ENCODE assay signal across 17 mouse cellular contexts in the genomic region with DNA sequence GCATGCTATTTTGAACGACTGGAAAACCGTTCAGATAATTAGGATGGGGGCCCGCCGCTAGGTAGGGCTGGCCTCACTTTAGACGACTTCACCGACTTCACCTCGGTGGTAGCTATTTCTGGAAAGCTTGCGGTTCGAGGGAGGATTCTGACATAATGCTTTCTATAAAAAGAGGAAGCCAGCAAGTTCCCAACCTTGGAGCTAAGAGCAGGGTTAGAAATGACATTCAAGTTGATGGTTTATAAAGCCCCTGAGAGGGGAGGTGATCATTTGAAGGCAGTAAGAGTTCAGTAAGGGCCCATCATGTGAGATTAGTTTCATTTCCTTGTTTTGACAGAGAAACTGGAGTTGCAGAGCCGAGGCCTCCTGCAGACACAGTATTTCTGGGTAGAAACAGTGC.
DNase-seq lines count a peak whose midpoint lies in the region; ATAC-seq lines count a peak whose summit lies in the region.
"Had no signal": no experiment of that assay in that cellular context is flagged by ENCODE, and none has a peak within 500 bp of the region (broad histone marks: within the 10 kb centered on the region; RNA-seq: fewer than 3 reads in every experiment).

No protein-coding gene starts in this region.

- DNase-seq in heart, adult 18-20 months = peak; percentile 19 to 42
- no peak for DNase-seq in heart, postnatal 25 days (ENCODE audit: low spot score)
- peak; percentile 48 to 56 for DNase-seq in right cerebral cortex, postnatal 10 days (ENCODE audit: low spot score in 2 of 2)
- no peak for DNase-seq in right cerebral cortex, postnatal 4 days
- DNase-seq in spleen, postnatal 36 days (ENCODE audit: low spot score in 2 of 2) = peak; percentile 46 to 58
- no peak for DNase-seq in layer of hippocampus, postnatal 36 days
- DNase-seq: cerebellum, adult 9-10 months; gastrocnemius, postnatal 36 days; thymus, adult 2 months had no signal

- H3K4me1 ChIP-seq in heart, embryonic 15.5 days (replicated peaks) = peaks cover 5% of the 10 kb centered on the region
- H3K4me1 ChIP-seq in hindbrain, embryonic 13.5 days (replicated peaks) = no peaks in the 10 kb centered on the region
- H3K4me1 ChIP-seq: hindbrain, embryonic 12.5 days; intestine, embryonic 15.5 days; neural tube, embryonic 12.5 days; stomach, embryonic 15.5 days had no signal

- H3K27me3 ChIP-seq in heart, embryonic 15.5 days = no peaks in the 10 kb centered on the region
- H3K27me3 ChIP-seq in hindbrain, embryonic 13.5 days = no peaks in the 10 kb centered on the region
- H3K27me3 ChIP-seq: hindbrain, embryonic 12.5 days; intestine, embryonic 15.5 days; limb, embryonic 13.5 days; neural tube, embryonic 12.5 days; stomach, embryonic 15.5 days had no signal

- H3K36me3 ChIP-seq in heart, embryonic 15.5 days = no peaks in the 10 kb centered on the region
- no peaks in the 10 kb centered on the region for H3K36me3 ChIP-seq in hindbrain, embryonic 13.5 days
- H3K36me3 ChIP-seq: hindbrain, embryonic 12.5 days; intestine, embryonic 15.5 days; limb, embryonic 13.5 days; neural tube, embryonic 12.5 days; stomach, embryonic 15.5 days had no signal

- 0 out of 2 replicates have a peak overlapping the region, but pooled peaks have one; percentile 21 for H3K27ac ChIP-seq in heart, embryonic 15.5 days
- no peak overlapping the region for H3K27ac ChIP-seq in hindbrain, embryonic 13.5 days
- H3K27ac ChIP-seq: hindbrain, embryonic 12.5 days; intestine, embryonic 15.5 days; limb, embryonic 13.5 days; liver, embryonic 14.5 days; neural tube, embryonic 12.5 days; stomach, embryonic 15.5 days had no signal

- H3K9me3 ChIP-seq in heart, embryonic 15.5 days (replicated peaks) = no peaks in the 10 kb centered on the region
- H3K9me3 ChIP-seq in hindbrain, embryonic 13.5 days = no peaks in the 10 kb centered on the region
- H3K9me3 ChIP-seq: hindbrain, embryonic 12.5 days; intestine, embryonic 15.5 days; stomach, embryonic 15.5 days had no signal

- H3K4me2 ChIP-seq in heart, embryonic 15.5 days = 0 out of 2 replicates have a peak overlapping the region, but pooled peaks have one; percentile 14
- H3K4me2 ChIP-seq in hindbrain, embryonic 13.5 days = no peak overlapping the region
- H3K4me2 ChIP-seq: hindbrain, embryonic 12.5 days; intestine, embryonic 15.5 days; limb, embryonic 13.5 days; neural tube, embryonic 12.5 days; stomach, embryonic 15.5 days had no signal

- no peak overlapping the region for H3K4me3 ChIP-seq in heart, embryonic 15.5 days
- no peak overlapping the region for H3K4me3 ChIP-seq in hindbrain, embryonic 13.5 days
- H3K4me3 ChIP-seq: hindbrain, embryonic 12.5 days; intestine, embryonic 15.5 days; limb, embryonic 13.5 days; neural tube, embryonic 12.5 days; stomach, embryonic 15.5 days had no signal

- intact Hi-C loops in heart, postnatal 25 days (cut with DNase I) = loop anchor here (2.0 to 5.0 kb wide), 2 partner anchors 166 to 219 kb away; partner anchors contain the start of gene Ackr3

- no peak overlapping the region for H3K9ac ChIP-seq in heart, embryonic 15.5 days
- no peak overlapping the region for H3K9ac ChIP-seq in hindbrain, embryonic 13.5 days
- H3K9ac ChIP-seq: hindbrain, embryonic 12.5 days; intestine, embryonic 15.5 days; limb, embryonic 13.5 days; liver, embryonic 14.5 days; neural tube, embryonic 12.5 days; stomach, embryonic 15.5 days had no signal

- 26% methylated on average over 10 of the region's 10 CpGs for WGBS in heart, embryonic 15.5 days
- 93% methylated on average over 10 of the region's 10 CpGs for WGBS in hindbrain, embryonic 13.5 days

- ATAC-seq in heart, embryonic 15.5 days (replicated peaks; ENCODE audit: insufficient number of reproducible peaks, insufficient read depth, low FRiP score, low read depth) = no peak
- ATAC-seq in hindbrain, embryonic 13.5 days (ENCODE audit: low FRiP score) = no peak
- ATAC-seq: intestine, embryonic 15.5 days had no signal

Comparison
In these comparisons a context has a peak if more than half of its experiments do, and no peak if none do; other contexts are left out.
1. DNase-seq: peak in heart, adult 18-20 months (2 of 2), right cerebral cortex, postnatal 10 days (2 of 2) and spleen, postnatal 36 days (2 of 2); none in heart, postnatal 25 days (single experiment), right cerebral cortex, postnatal 4 days (single experiment) and layer of hippocampus, postnatal 36 days (0 of 2).